Mouse (Mus musculus) embryonic facial prominence, embryonic 10.5 days (tissue): ENCODE measurements at regions not wholly inside any gene's neighbourhood (a gene's known extent, or its start where the extent isn't known, plus 50 kb on each side); places are given as distances from the start of the nearest gene placed in this dataset.
"Not testable (repeated sequence)": the region's sequence is repeated elsewhere in the genome, so short reads cannot be mapped to it uniquely, and the experiment has no call there.

Experiments
- DNase-seq: peaks from one replicate; pipeline ENCODE4 v3.0.0-alpha.2; 2017; ENCODE audit warnings: low spot score
- H3K27ac ChIP-seq: fragments of 300-500 bp; sonication (generic); replicated peaks from 2 replicates; pipeline ENCODE4 v1.5.1; 2016; ENCODE audit warnings: mild to moderate bottlenecking
- H3K27me3 ChIP-seq: fragments of 300-500 bp; sonication (generic); replicated peaks from 2 replicates; pipeline ENCODE4 v1.6.1; 2016; ENCODE audit warnings: low read depth, mild to moderate bottlenecking; ENCODE audit not compliant: poor library complexity, severe bottlenecking
- H3K36me3 ChIP-seq: fragments of 300-500 bp; sonication (generic); replicated peaks from 2 replicates; pipeline ENCODE4 v1.6.1; 2016; ENCODE audit warnings: mild to moderate bottlenecking, moderate library complexity
- H3K4me1 ChIP-seq: fragments of 300-500 bp; sonication (generic); 2 replicates; pipeline ENCODE4 v1.6.1; 2016
- H3K4me3 ChIP-seq: fragments of 300-500 bp; sonication (generic); 2 replicates; pipeline ENCODE4 v1.5.1; 2016; ENCODE audit warnings: mild to moderate bottlenecking, moderate library complexity
- H3K9me3 ChIP-seq: fragments of 300-500 bp; sonication (generic); 2 replicates; pipeline ENCODE4 v1.6.1; 2016; ENCODE audit warnings: mild to moderate bottlenecking
- WGBS: fragments of 180-500 bp; shearing (Covaris S2); methylation state at CpG from one replicate; pipeline ENCODE4 v1.1.7; 2016; 5-methylcytosine and 5-hydroxymethylcytosine counted together

GRCm38 (mm10) chr16:29754579-29755199 is 175.6 kb downstream of the Opa1 start:
- no peak for DNase-seq
- Histone ChIP-seq H3K4me3 (no peak overlapping the region), H3K27ac (no peak overlapping the region; the same call in 1 of the 2 replicates), H3K9me3 (no peaks in the 10 kb centered on the region), H3K27me3 (peaks cover 40% of the 10 kb centered on the region), H3K36me3 (no peaks in the 10 kb centered on the region), H3K4me1 (peaks cover 32% of the 10 kb centered on the region)
- WGBS = 51% methylated on average over 8 of the region's 8 CpGs

- WGBS = 81% methylated on average over 3 of the region's 3 CpGs
- Histone ChIP-seq H3K9me3 (no peaks in the 10 kb centered on the region), H3K4me3 (no peak overlapping the region), H3K4me1 (peaks cover 66% of the 10 kb centered on the region), H3K27me3 (peaks cover 54% of the 10 kb centered on the region), H3K36me3 (no peaks in the 10 kb centered on the region), H3K27ac (no peak overlapping the region)
- DNase-seq = no peak
These were observed 179.1 kb downstream of the Opa1 start for GRCm38 (mm10) chr16:29758246-29758645.

- 75% methylated on average over 3 of the region's 3 CpGs for WGBS
- DNase-seq = no peak
- no peak overlapping the region for H3K4me3 ChIP-seq
- peaks cover 61% of the 10 kb centered on the region for H3K4me1 ChIP-seq
- no peaks in the 10 kb centered on the region for H3K36me3 ChIP-seq
- H3K27ac ChIP-seq = no peak overlapping the region
- peaks cover 44% of the 10 kb centered on the region for H3K27me3 ChIP-seq
- H3K9me3 ChIP-seq = no peaks in the 10 kb centered on the region
These were observed 180.3 kb downstream of the Opa1 start for GRCm38 (mm10) chr16:29759416-29759815.

- 91% methylated on average over 4 of the region's 4 CpGs for WGBS
- H3K4me1 ChIP-seq = peaks cover 51% of the 10 kb centered on the region
- H3K36me3 ChIP-seq = no peaks in the 10 kb centered on the region
- no peak for DNase-seq
- H3K27me3 ChIP-seq = peaks cover 34% of the 10 kb centered on the region
- H3K27ac ChIP-seq = no peak overlapping the region
- H3K4me3 ChIP-seq = no peak overlapping the region
- H3K9me3 ChIP-seq = peaks cover 3% of the 10 kb centered on the region; the same call in 1 of the 2 replicates
These were observed 181.5 kb downstream of the Opa1 start for GRCm38 (mm10) chr16:29760627-29761026.

GRCm38 (mm10) chr16:29761779-29762277 is 182.7 kb downstream of the Opa1 start:
- H3K36me3 ChIP-seq = no peaks in the 10 kb centered on the region
- DNase-seq = no peak
- H3K27me3 ChIP-seq = peaks cover 34% of the 10 kb centered on the region
- no peak overlapping the region for H3K4me3 ChIP-seq
- peak overlapping the region; percentile 59; the same call in 1 of the 2 replicates for H3K27ac ChIP-seq
- peaks cover 5% of the 10 kb centered on the region; the same call in 1 of the 2 replicates for H3K9me3 ChIP-seq
- WGBS = 29% methylated on average over 6 of the region's 6 CpGs
- peaks cover 51% of the 10 kb centered on the region for H3K4me1 ChIP-seq

- H3K27me3 ChIP-seq = peaks cover 14% of the 10 kb centered on the region
- WGBS = 90% methylated on average over 1 of the region's 1 CpGs
- no peak for DNase-seq
- peaks cover 37% of the 10 kb centered on the region for H3K4me1 ChIP-seq
- peaks cover 5% of the 10 kb centered on the region; the same call in 1 of the 2 replicates for H3K9me3 ChIP-seq
- no peak overlapping the region for H3K4me3 ChIP-seq
- no peaks in the 10 kb centered on the region for H3K36me3 ChIP-seq
- H3K27ac ChIP-seq = no peak overlapping the region
These were observed 185.2 kb downstream of the Opa1 start for GRCm38 (mm10) chr16:29764376-29764775.

GRCm38 (mm10) chr16:29765801-29766200 is 186.7 kb downstream of the Opa1 start:
- WGBS = 94% methylated on average over 3 of the region's 3 CpGs

GRCm38 (mm10) chr16:29771320-29771719 is 192.2 kb downstream of the Opa1 start:
- H3K9me3 ChIP-seq = no peaks in the 10 kb centered on the region
- H3K36me3 ChIP-seq = no peaks in the 10 kb centered on the region
- H3K27ac ChIP-seq = peak overlapping the region; percentile 76
- no peak overlapping the region for H3K4me3 ChIP-seq
- 38% methylated on average over 4 of the region's 4 CpGs for WGBS
- no peak for DNase-seq
- peaks cover 52% of the 10 kb centered on the region for H3K4me1 ChIP-seq
- H3K27me3 ChIP-seq = peaks cover 5% of the 10 kb centered on the region; the same call in 1 of the 2 replicates

More at GRCm38 (mm10) chr16:29765801-29766200, 186.7 kb downstream of the Opa1 start:
- not testable (repeated sequence) for H3K27ac ChIP-seq, H3K4me3 ChIP-seq, H3K9me3 ChIP-seq, DNase-seq, H3K27me3 ChIP-seq, H3K36me3 ChIP-seq
- peaks cover 24% of the 10 kb centered on the region for H3K4me1 ChIP-seq

GRCm38 (mm10) chr16:29771728-29772608 is 192.8 kb downstream of the Opa1 start:
- Histone ChIP-seq H3K36me3 (no peaks in the 10 kb centered on the region), H3K27me3 (peaks cover 5% of the 10 kb centered on the region; the same call in 1 of the 2 replicates), H3K4me3 (no peak overlapping the region), H3K27ac (peak overlapping the region; percentile 76), H3K4me1 (peaks cover 55% of the 10 kb centered on the region), H3K9me3 (no peaks in the 10 kb centered on the region)
- no peak for DNase-seq
- WGBS = 39% methylated on average over 13 of the region's 13 CpGs

GRCm38 (mm10) chr16:29772609-29772988 is 193.5 kb downstream of the Opa1 start:
- H3K27ac ChIP-seq = peak overlapping the region; percentile 10; the same call in 1 of the 2 replicates
- H3K36me3 ChIP-seq = no peaks in the 10 kb centered on the region
- H3K4me3 ChIP-seq = no peak overlapping the region
- 71% methylated on average over 12 of the region's 12 CpGs for WGBS
- H3K27me3 ChIP-seq = peaks cover 5% of the 10 kb centered on the region; the same call in 1 of the 2 replicates
- H3K9me3 ChIP-seq = no peaks in the 10 kb centered on the region
- DNase-seq = no peak
- H3K4me1 ChIP-seq = peaks cover 55% of the 10 kb centered on the region

- Histone ChIP-seq H3K4me1 (peaks cover 55% of the 10 kb centered on the region), H3K36me3 (no peaks in the 10 kb centered on the region), H3K9me3 (no peaks in the 10 kb centered on the region), H3K27ac (0 out of 2 replicates have a peak overlapping the region, but pooled peaks have one; percentile 10), H3K4me3 (no peak overlapping the region), H3K27me3 (peaks cover 5% of the 10 kb centered on the region; the same call in 1 of the 2 replicates)
- no peak for DNase-seq
- 88% methylated on average over 6 of the region's 6 CpGs for WGBS
These were observed 193.9 kb downstream of the Opa1 start for GRCm38 (mm10) chr16:29773056-29773455.

GRCm38 (mm10) chr16:29774949-29775348 is 195.8 kb downstream of the Opa1 start:
- Histone ChIP-seq H3K27ac (peak overlapping the region; percentile 65), H3K36me3 (no peaks in the 10 kb centered on the region), H3K4me3 (no peak overlapping the region), H3K4me1 (peaks cover 55% of the 10 kb centered on the region), H3K27me3 (peaks cover 5% of the 10 kb centered on the region; the same call in 1 of the 2 replicates), H3K9me3 (no peaks in the 10 kb centered on the region)
- peak; percentile 52 for DNase-seq
- WGBS = 23% methylated on average over 2 of the region's 2 CpGs
